Mouse (Mus musculus) adrenal gland, postnatal 36 days (tissue): ENCODE measurements around the gene Arid5a. TPM values are rescaled to one million over a fixed set of nuclear protein-coding genes. Genes with fewer than 3 reads are reported as not detected.

Experiments
- DNase-seq, 2 experiments: peaks; one replicate each; pipeline ENCODE4 v3.0.0; 2021; ENCODE audit warnings: mixed read lengths in 1 of 2
- microRNA-seq: library from miRNA; unstranded; fragments of <30 nt; microRNA quantifications from one replicate; pipeline ENCODE4 v1.2.0, GENCODE M21; 2021
- total RNA-seq, 2 experiments: library from RNA; stranded (reverse); gene quantifications; 2 replicates each; pipeline ENCODE4 v1.2.3; 2021

Arid5a gene
- total RNA-seq, 2 experiments from 2014 or later = 4.2 to 6.9 TPM

DNA sequence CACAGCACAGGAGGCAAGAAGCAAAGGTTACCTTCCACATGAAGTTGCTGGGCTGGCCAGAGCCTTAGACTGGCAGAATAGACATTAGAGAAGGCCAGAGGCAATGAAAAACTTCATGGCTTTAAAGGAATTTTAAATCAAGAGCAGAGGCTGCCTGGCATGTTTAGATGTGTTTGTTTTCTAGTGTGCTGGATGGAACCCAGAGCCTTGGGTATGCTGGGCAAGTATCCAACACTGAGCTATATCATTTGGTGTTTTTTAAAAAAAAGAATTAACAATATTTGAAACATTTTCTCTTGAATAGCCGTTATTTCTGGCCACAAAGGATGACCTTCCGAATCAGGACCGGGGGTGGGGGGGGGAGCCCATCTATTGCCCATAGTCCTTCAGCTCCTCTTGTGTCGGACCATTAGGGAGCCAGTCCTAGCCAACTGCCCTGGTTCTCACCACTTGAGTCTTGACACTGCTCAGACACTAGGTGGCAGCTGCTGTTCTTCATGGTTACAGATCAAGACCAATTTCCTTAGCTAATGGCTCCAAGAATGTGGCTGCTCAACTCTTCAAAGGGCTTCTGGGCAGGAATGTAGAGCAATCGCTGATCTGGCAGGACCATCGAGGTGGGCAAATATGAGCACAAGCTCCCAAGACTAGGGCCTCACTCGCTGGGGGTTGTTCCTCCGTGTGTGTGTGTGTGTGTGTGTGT, 16.4 kb downstream of the Arid5a start:
- DNase-seq = peak; percentile 54 to 67

DNA sequence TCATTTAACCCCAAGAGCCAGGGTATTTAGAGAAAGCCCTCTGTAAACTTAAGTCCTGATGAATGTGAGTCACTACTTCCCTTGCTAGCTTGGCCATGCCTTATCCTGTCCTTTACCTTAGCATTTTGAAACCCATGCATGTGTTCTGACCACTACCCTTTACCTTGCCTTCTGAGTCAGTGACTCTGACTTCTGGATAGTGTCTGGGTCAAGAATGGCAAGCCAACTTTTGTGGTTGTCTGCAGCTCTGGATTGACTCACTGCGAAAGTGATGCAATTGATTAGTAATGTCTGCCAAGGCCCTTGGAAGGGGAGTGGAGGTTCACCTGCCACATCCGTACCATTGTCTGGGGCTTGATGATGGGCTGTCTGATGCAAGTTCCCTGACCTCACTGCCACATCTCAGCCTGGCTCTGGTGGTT, 18.4 kb downstream of the Arid5a start:
- peak; percentile 37 to 52 for DNase-seq

DNA sequence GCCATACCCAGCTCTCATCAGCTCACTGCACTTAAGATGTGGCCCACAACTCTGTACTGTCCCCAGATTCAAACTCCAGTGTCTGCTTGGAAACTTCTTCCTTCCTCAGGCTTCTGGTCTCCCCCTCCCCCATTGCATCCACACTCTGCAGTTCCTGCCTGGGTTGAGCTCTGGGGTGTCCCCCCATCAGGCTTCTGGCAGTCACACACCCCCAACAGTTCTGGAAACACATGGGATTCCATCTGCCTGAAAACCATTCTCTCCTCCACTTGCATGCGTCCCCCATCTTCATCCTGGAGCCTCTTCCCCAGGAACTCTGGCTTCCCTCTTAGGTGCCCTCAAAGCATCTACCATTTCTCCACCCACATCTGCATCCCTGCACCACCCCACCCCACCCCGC, 19.3 kb downstream of the Arid5a start:
- no peak for DNase-seq

DNA sequence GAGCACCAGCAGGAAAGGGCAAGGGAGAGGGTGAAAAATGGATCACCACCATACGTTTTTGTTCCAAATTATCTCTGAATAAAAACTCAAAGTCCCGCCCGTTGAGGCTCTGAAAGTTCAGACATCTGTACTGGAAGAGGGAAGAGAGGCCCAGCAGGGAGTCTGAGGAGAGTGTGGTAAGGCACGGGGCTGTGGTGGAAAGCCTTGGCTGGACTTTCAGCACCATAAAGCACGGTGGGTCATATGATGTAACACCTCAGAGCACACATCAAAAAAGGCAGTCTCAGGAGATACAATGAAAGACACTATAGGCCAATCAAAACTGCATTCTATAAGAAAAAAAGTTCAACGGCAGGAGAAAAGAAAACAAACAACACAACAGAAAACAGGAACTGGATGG, 24.2 kb downstream of the Arid5a start:
- no peak for DNase-seq

DNA sequence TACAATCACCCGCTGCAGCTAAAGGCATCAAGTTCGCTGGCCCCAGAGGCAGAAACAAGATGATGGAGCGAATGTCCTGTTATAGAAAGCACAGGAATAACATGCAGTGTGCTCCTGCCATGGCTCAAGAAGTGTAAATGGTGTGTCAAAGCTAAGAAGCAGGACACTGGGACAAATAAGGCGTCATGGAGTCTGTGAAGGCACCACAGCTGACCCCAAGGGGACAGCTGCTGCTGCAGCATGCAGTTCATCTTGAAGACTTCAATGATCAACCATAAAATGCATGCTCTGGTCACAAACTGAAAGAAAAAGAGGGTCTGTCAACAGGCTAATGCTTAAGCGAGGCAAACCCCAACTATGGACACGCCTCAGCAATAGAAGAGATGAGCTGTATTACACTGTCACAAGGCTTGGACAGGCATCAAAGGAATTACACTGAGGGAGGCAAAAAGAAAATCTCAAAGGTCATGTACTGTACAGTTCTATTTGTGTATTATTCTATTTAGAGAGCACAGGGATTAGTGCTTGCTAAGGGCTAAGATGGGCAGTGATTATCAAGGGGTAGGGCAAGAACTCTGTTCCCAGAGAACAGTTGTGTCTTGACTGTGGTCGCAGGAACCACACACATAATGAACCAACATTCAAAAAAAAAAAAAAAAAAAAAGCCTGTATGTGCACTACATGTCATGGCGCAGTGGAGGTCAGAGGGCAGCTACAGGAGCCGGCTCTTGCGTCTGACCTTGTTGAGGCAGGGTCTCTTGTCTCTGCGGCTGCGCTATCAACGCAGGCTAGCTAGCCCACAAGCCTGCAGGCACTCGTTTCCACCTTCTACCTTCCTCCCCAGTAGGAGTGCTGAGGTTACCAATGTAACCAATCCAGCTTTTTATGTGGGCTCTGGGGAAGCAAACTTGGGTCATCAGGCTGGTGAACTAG, 25.7 kb downstream of the Arid5a start:
- no peak for DNase-seq

DNA sequence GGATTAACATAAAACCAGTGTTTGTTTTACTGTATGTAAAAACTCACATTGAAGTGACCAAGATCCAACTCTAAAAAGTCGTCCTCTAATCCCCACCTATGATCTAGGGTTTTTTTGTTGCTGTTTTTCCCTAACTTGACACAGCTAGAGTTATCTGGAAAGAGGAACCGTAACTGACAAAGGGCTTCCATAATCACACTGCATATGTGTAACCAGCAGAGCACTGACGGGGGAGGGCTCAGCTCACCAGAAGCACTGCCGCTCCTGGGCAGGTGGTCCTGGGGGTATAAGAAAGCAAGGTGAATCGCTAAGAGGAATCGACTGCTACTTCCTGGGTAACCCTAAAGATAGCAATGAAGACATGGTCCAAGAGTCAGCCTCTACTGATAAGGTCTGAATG, 35.0 kb downstream of the Arid5a start:
- no peak for DNase-seq

DNA sequence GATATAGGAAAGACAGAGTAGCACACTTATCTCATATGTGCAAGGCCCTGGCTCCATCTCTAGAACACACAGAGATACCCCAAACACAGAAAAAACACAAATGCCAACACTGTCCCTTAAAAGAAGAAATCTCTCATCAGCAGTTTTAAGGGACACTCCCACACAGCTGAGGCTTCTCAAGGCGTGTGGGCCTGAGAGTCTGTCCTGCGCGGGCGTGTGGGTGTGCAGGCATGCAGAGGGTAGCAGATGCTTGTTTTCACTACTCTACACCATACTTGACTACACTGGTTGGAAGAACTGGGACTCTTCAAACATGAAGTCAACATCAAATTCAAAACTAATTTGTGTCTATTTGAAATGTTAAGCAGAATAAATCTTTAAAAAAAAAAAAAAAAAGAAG, 44.8 kb downstream of the Arid5a start:
- DNase-seq = no peak

DNA sequence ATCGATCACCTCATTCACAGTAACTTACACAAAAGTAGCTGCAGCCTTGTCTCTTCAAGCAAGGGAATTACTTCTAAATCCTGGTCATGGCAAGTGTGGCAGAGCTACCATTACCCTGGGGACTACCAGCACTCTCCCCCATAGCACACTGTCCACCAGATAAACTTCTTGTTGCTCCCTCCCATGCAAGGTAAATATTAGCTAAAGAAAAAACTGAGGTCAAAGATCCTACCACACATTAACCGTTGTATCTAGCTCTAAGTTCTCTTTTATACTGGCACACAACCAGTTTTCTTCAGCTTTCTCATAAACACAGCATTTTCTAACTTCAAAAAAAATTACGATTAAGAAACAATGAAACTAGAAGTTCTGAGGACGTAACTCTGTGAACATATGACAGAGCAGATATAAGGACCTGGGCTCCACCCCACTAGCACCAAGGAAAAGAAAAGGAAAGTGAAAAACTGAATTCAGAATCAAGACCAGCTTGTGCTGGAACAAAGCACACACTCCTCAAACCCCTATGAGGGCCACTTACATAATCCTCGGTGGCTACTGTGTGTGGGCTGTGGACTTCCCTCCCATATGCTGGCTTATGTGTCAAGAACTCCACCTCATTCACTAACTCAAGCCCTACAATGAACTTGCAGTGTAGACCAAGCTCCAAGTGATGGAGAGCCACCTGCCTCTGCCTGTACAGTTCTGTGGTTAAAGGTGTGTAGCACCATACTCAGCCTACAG, 49.6 kb downstream of the Arid5a start:
- no peak for DNase-seq

DNA sequence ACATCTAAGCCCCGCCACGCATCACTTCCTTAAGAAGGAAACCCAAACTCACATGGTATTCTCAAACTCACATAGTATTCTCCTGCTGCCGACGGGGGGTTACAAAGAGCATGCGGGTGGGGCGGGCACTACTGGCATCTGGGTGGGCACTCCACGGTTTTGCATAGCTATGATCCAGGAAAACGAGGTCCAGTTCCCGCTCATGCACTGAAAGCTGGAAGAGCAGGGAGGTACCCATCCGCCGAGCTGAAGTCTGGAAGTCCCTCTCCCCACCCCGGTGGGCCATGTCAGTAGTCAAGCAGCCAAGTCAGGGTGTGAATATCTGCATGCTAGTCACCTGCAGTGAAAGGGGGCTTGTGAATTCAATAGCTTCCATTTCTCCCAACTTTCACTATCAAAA, 60.2 kb downstream of the Arid5a start:
- DNase-seq = no peak

DNA sequence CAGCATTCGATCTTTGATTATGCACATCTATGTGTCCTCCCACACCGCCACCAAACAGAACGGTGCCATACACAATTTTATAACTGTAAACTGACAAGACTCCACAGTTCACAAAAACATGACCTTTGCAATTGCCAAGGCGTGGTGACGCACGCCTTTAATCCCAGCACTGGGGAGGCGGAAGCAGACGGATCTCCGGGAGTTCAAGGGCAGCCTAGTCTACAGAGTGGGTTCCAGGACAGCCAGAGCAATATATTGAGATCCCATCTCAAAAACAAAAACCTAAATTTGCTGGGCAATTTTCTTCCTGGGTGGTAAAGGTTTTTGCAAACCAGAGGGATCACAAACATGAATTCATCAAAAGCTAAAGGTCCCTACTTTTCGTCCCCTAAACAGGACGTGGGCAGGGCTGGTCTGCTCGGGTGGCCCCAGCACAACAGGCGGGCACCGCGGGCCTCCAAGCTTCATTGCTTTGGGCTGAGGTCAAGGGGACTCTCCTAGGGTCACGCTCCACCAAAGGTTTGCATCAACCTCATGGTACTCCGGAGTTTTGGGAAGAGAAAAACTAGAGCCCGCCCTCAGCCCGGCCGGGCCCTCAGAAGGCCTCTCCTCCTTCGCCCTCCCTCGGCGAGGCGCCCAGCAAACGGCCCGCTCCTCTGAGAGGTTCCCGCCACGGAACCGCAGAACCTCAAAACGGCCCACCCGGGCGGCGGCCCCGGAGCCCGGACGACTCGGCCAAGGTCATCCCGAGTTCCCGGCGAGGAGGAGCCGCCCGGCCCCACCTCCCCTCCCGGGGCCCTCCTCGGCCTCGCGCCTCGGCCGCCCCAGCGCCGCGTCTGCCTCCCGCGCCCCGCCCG, 60.8 kb downstream of the Arid5a start:
- peak; percentile 81 to 86 for DNase-seq

DNA sequence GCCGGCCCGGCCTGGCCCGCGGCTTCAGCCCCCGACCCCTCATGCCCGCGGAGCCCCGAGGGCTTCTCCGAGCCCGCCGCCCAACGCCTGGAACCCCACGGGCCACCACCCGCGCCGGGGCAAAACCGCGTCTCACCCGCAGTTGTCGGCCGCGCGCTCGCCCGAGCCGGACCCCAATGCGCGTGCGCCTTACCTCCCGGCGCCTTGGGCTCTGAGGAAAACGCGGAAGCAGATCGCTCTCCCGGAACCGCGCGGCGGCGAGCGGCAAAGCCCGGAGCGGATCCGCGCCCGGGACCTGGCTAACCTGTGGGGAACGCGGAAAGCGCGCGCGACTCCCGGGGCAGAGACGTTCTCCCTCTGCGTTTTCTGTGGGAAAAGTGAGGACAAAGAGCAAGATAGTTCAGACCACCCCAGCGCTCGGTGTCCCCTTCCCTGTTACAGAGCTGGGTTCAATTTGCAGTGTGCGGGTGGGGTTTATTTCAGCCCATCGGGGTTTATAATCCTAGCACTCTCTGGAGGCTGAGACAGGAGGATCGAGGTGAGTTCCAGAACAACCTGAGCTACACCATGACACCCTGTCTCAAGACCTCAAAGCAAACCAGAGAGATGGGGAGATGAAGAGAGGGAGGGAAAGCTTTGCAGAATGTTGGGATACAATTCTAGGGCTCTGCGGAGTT, 61.6 kb downstream of the Arid5a start, which contains the start of gene Kansl3:
Gene Kansl3 (minus strand): TSS at position 213 of the 677 bp plus-strand sequence.
- DNase-seq = peak; percentile 92 to 94

DNA sequence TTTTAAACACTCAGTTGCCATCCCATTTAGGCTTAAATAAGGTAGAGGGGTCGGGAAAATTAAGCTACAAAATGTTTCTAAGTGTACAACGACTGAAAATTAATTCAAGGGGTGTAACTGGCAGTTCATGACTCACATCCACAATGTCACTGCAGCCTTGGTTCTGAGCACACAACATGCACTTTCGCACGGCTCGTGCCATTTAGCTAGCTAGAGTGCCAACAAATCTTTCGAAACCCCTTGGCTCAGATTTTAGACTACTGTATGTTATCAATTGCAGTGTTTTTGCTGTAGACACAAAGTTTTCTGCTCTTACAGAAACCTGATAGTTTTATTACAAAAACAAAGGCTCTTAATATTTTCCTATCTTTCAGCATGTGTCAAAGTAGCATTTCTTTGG, 63.4 kb downstream of the Arid5a start:
- DNase-seq = peak; percentile 66 to 69

DNA sequence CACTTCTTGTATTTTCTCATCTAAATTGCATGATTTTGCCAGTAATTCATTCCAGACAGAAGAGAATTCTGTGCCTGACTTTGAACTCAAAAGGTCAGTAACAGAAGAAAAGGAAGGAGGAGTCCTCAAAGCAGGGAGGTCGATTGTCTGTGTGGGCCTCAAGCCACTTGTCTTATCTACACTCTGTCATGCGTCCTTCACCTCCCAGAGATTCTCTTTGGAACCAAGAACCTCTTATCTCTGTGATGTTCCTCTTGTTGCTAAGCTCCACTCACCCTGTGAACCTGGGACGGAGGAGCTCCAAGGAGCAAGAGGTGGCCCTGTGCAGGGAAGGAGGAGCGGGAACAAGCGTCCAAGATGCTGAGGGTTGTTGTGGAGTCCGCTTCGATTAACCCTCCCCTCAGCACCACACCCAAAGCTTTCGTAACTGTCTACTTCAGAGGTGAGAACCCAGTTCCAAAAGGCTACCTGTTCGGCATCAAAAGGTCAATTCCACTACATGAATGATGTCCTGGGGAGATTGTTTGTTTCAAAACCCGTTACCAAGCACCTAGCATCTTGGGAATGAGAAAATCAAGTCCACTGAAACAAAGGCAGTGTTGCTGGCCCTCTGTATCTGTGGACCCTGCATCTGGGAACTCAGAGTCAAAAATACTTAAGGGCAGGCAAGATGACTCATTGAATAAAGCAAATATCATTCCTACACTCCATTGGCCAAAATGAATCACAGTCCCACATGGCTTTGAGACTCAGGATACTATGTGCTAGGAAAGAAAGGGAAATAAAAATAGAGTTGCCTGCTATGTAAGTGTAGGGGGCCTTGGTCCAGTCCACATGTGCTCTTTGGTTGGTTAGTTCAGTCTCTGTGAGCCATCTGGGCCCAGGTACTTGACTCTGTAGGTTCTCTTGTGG, 64.7 kb downstream of the Arid5a start, which contains the start of gene Fer1l5:
Gene Fer1l5 (plus strand): TSS at position 358 of the 912 bp plus-strand sequence.
- no peak for DNase-seq

Small RNAs within 50 kb of the gene (microRNA-seq; reads per million reads assigned to microRNA genes)
- gene Mir6898 = not detected

Other genes with a start within 250 kb of the Arid5a start
- gene Hs6st1, start 239.3 kb upstream of the Arid5a start, total RNA-seq = 100 to 1,000 TPM in 1 of 2 experiments, 10 to 100 TPM in 1; 63.7 to 140 TPM
- 10 to 100 TPM; 47.5 to 53.3 TPM for gene Uggt1, start 63.0 kb upstream of the Arid5a start, total RNA-seq
- 1 to 10 TPM; 6.1 to 6.8 TPM for gene Neurl3, start 33.1 kb upstream of the Arid5a start, total RNA-seq
- 100 to 1,000 TPM; 105 to 113 TPM for gene Kansl3, start 61.4 kb downstream of the Arid5a start, total RNA-seq
- under 1 TPM; 0.16 to 0.20 TPM for gene Fer1l5, start 64.6 kb downstream of the Arid5a start, total RNA-seq
- 10 to 100 TPM; 36.4 to 52.2 TPM for gene Lman2l, start 137.5 kb downstream of the Arid5a start, total RNA-seq
- gene Cnnm4, start 163.9 kb downstream of the Arid5a start, total RNA-seq = 1 to 10 TPM; 3.9 to 4.9 TPM
- gene Cnnm3, start 204.1 kb downstream of the Arid5a start, total RNA-seq = 10 to 100 TPM; 21.5 to 34.2 TPM
- gene Ankrd23, start 229.2 kb downstream of the Arid5a start, total RNA-seq = 1 to 10 TPM; 6.4 to 8.1 TPM
- under 1 TPM in 1 of 2 experiments, not detected in 1; 0.49 TPM for gene Gm42417, start 231.7 kb downstream of the Arid5a start, total RNA-seq
- gene Ankrd39, start 239.7 kb downstream of the Arid5a start, total RNA-seq = 10 to 100 TPM; 11.3 to 12.6 TPM